Mouse (Mus musculus) brain, embryonic 14.5 days (tissue): Measurements from ENCODE around the gene Cpn2.

Experiments used
- CTCF ChIP-seq: fragments of 200-500 bp; IDR thresholded peaks from 2 replicates; pipeline ENCODE4 v1.5.1; 2012; ENCODE audit warnings: inconsistent platforms, mild to moderate bottlenecking, moderate library complexity, borderline replicate concordance; ENCODE audit not compliant: insufficient read depth, insufficient read length; ENCODE audit errors: extremely low read depth
- POLR2A ChIP-seq: fragments of 200-500 bp; IDR thresholded peaks from 2 replicates; pipeline ENCODE4 v1.6.1; 2012; ENCODE audit warnings: mild to moderate bottlenecking, inconsistent platforms, borderline replicate concordance; ENCODE audit not compliant: poor library complexity, insufficient read depth, insufficient read length, severe bottlenecking; ENCODE audit errors: extremely low read depth

GRCm38 (mm10) chr16:30252003-30252418, 15.3 kb downstream of the Cpn2 start:
- TF ChIP-seq CTCF (peak; percentile 93), POLR2A (no peak)
